Mouse (Mus musculus): ENCODE measurements at regions not wholly inside any gene's neighbourhood (a gene's known extent, or its start where the extent isn't known, plus 50 kb on each side); places are given as distances from the start of the nearest gene placed in this dataset.

DNA sequence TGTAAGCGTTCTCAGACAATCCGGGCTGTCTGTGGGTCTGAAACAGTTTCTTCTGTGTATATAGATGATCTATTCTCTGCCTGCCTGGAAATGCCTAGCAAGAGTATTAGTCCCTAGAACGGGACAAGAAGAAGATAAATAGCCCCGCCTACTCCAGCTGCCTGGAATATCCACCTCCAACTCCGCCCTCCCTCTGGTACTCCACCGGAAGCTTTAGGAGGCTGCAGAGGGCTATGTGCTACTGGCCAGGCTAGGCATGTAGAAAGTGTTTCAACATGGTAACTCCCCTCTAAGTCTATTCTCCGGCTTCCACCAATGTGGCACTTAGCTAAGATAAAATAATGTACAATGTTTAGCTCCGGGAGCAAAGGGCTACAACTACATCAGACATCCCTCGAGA, 114.3 kb downstream of the Mycn start:
- no peak for TF ChIP-seq TAL1 (IDR thresholded peaks at IDR 0.05; ENCODE audit: low read length)
- TF ChIP-seq GATA1 (IDR thresholded peaks at IDR 0.05; ENCODE audit: low read length) = no peak
